Mouse (Mus musculus) hematopoietic multipotent progenitor cell, adult 10-12 weeks (in vitro differentiated cells): ENCODE measurements around the gene Gm10340. TPM values are rescaled to one million over a fixed set of nuclear protein-coding genes. Genes with fewer than 3 reads are reported as not detected.

Experiments used
- polyA plus RNA-seq: library from polyadenylated mRNA; stranded (reverse); fragments of >175 nt; gene quantifications from 2 replicates; pipeline ENCODE4 v1.2.3, GENCODE M21; 2012; ENCODE audit warnings: low replicate concordance

The Gm10340 gene
- not detected in 2 replicates for polyA plus RNA-seq

DNA sequence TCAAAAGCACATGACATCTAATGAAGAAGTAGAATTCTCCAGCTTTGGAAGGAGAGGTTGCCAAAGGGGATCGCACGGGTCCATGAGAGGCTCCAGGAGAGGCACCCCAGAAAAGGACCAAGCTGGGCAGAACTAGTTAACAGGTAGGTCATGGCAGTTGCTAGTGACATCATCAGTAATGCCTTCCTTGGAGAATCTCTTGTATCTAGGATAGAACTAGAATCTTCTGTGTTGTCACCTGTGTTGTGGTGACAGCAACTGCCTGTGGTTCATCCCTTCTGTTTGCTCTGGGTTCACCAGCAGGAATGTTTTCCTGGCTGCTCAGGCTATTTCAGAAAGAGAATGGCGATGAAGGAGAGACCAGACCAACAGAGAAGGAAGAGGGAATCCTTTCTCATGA, at the start of gene Gm10340:
TSS of gene Gm10340 (plus strand) at position 301 of the 400 bp plus-strand sequence.

DNA sequence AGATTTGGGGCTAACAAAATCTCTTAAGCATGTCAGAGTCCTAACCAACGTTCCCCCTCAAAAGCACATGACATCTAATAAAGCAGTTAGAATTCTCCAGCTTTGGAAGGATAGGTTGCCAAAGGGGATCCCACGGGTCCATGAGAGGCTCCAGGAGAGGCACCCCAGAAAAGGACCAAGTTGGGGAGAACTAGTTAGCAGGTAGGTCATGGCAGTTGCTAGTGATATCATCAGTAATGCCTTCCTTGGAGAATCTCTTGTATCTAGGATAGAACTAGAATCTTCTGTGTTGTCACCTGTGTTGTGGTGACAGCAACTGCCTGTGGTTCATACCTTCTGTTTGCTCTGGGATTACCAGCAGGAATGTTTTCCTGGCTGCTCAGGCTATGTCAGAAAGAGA, 54.2 kb downstream of the Gm10340 start, which contains the start of gene Gm5795:
TSS of gene Gm5795 (plus strand) at position 301 of the 400 bp plus-strand sequence.

Other genes starting within 250 kb of the Gm10340 start
- gene Gm2888, start 104.0 kb upstream of the Gm10340 start, polyA plus RNA-seq: not detected in 2 replicates
- gene Gm2897, start 84.7 kb upstream of the Gm10340 start, polyA plus RNA-seq: not detected in 2 replicates
- gene Gm5795, start 54.3 kb downstream of the Gm10340 start, polyA plus RNA-seq: 0.22 TPM in 1 of 2 replicates, not detected in the other
- 0.24 and 1.2 TPM in 2 replicates for gene D830030K20Rik, start 74.5 kb downstream of the Gm10340 start, polyA plus RNA-seq
- 0.08 TPM in 1 of 2 replicates, not detected in the other for gene Gm2956, start 198.6 kb downstream of the Gm10340 start, polyA plus RNA-seq